Mouse (Mus musculus) induced T-regulatory cell, adult 2 months (primary cell): ENCODE results near the gene St3gal3.

ENCODE experiments used
- DNase-seq: peaks from one replicate; pipeline ENCODE4 v3.0.0-alpha.2; 2012; ENCODE audit warnings: low read depth

The St3gal3 gene

GRCm38 (mm10) chr4:117926545-117927482 is 207.9 kb downstream of the St3gal3 start:
- no peak for DNase-seq

GRCm38 (mm10) chr4:117924916-117925315 is 209.8 kb downstream of the St3gal3 start:
- DNase-seq, result no peak

DNA sequence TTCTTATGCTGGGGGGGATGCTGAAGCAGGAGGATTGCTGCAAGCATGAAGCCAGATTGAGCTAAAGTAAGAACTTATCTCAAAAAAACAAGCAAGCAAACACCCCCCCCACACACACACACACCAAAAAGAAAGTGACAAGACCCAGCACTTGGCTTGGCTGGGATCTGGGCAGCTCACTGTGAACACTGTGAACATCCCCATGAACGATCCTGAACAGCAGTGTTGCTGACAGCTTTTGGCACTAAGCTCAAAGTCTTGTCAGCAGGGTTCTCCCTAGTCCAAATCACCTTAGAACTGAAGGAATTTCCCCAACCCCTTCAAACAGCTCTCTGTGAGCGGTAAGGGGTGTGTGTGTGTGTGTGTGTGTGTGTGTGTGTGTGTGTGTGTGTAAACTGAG is 211.3 kb downstream of the St3gal3 start:
- no peak for DNase-seq

DNA sequence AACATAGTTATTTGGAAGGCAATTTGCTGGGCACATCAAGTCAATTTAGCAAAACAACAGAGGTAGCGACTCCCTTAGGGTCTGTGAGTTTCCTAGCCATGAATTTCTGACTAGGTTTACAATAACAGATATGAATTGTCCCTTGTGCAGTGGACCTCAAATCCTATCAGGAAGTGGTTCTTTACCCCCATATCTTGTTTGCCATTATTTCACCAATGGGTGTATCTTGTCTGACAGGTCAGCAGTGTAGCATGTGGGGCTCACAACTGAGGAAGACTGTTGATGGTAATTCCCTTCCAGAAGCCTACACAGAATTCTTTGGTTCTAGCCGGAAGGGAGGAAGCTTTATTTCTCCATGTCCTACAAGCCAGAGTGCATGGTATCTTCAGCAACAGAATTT is 213.4 kb downstream of the St3gal3 start:
- DNase-seq, result no peak

DNA sequence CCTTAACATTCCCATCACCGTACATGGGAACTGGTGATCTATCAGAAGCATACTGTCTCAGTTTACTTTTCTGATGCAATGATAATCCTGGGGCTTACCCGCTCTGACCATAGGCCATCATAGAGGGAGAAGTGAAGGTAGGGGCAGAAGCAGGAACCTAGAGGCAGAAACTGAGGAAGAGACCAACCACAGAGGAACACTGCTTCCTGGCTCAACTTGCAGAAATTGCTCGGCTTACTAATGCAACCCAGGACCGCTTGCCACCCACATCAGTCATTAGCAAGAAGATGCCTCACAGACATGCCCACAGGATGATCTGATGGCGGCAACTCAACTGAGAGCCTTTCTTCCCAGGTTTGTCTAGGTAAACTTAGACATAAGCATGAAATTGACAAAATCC is 216.0 kb downstream of the St3gal3 start:
- no peak for DNase-seq

GRCm38 (mm10) chr4:117918261-117918660 is 216.5 kb downstream of the St3gal3 start:
- DNase-seq, result no peak

DNA sequence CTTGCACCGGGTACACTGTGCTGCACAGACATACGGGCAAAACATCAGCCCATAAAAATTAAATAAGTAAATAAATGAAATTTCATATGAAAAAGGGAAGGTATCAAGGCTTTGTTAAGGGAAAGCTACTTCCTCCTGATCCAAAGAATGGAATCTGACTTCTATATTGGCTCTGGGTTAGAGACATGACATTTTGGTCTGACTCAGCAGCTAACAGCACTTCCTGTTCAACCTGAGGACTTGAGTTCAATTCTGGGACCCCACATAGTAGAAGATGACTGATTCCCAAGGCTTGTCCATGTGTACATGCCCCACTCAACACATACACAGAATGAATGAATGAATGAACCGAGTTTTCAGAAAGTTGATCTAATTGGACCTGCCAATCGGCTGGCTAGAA is 216.9 kb downstream of the St3gal3 start:
- DNase-seq, result no peak

- no peak for DNase-seq
Measured at GRCm38 (mm10) chr4:117917402-117917801, 217.3 kb downstream of the St3gal3 start.

DNA sequence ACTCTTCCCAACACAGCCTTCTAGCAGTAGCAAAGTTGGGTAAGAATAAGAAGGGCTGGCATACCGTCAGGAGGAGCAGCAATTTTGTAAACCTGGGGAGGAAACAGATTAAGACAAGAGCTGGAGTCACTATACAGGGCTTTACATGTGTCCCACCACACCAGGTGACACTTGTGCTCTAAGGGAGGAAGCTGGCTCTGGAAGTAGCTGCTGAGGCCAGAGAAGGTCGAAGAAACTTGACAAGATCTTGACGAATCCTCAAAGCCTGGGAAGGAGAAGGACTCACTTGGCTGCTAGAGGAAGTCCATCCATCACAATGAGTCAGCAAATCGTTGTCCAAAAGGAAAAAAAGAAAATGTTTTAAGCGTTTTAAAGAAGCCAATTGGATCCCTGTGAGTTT is 218.3 kb downstream of the St3gal3 start:
- DNase-seq, result no peak

GRCm38 (mm10) chr4:117915489-117916105 is 219.1 kb downstream of the St3gal3 start:
- no peak for DNase-seq

DNA sequence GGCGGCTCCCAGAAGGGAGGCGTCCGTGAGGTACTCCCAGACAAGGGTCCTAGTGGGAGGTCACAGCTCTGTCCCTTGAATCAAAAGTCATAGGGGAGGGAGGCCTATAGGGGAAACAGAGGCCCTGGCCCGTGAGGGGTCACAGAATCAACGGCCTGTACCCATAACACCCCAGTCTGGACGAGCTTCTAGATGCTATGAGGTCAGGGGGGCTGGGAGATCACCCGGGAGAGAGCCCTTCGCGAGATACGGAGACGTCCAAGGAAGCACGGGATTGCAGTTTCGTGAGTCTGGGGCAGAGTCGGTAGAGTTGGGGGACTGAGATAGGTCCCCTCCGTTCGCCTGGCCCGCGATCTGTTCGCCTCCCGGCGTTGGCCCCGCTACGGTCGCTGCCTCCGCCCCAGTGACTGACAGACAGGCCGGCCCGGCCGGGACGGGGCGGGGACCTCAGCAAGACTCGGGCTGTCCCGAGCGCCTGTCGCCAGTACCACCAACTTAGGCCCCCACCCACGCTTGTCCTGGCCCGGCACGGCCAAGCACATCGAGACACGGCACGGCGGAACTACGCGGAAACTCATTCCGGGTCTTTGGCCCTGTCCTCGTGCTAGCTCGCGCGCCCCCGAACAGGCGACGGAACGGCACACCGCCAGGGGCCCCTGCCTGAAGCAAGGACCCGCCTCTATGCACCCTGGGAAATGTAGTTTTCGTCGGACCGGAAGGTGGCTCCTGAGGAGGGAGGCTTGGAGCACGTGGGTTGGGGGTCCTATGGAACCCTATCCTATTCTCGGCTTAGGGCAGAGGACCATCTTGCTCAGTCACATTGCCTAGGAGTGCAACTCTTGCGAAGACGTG is 219.9 kb downstream of the St3gal3 start, which contains the start of gene Ipo13:
Gene Ipo13 (minus strand): TSS at position 409 of the 852 bp plus-strand sequence.
- DNase-seq, result peak; percentile 96

GRCm38 (mm10) chr4:117914031-117914430 is 220.7 kb downstream of the St3gal3 start:
- DNase-seq, result no peak

DNA sequence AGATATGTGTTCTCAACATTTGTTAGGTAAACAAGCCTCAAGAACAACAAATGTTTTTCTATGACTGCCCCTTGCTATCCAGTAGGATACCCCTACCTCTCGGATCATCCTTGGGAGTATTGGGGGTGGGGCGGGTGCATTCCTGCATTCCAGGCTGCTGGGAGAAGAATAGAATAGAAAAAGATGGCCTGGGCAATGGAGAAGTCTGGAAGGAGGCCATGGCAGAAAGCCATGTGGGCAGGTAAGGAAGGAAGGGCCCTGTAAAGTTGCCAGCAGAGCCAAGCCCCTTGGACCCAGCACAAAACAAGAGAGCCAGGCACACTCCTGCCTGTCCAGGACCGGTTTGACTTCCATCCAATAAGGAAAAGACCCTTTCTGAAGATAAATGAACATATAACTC is 221.3 kb downstream of the St3gal3 start:
- no peak for DNase-seq

- DNase-seq, result no peak
Measured at GRCm38 (mm10) chr4:117912685-117913273, 221.9 kb downstream of the St3gal3 start.

GRCm38 (mm10) chr4:117912131-117912561 is 222.6 kb downstream of the St3gal3 start:
- no peak for DNase-seq

DNA sequence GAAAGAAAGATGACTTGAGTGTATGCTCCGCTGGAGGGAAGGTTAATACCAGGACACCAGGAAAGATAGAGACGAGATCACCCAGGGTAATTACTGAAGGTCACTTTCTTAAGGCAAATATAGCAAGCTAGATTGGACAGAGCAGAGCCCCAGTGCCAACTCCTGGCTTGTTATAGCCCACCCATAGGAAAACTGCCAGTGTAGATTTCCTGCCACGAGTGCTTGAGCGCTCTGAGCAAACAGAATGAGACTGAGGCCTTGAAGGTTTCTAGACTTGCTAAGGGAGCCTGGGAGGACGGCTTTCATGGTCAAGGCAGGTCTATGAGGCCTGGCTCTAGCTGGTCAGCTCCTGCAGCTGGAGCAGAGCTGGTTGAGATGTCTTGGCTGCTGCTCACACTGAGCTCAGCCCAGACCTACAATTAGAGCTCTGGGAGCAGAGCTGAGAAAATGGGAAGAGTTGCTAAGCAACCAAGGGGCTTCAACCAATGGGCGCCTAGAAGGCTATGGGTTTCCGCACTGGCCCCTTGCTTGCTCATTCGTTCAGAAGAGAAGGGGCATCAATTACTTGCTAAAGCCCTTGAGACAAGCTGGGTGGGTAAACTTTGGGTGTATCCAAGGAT is 225.8 kb downstream of the St3gal3 start:
- no peak for DNase-seq

GRCm38 (mm10) chr4:117906196-117906595 is 228.5 kb downstream of the St3gal3 start:
- DNase-seq, result no peak

- DNase-seq, result no peak
Measured at GRCm38 (mm10) chr4:117904761-117905160, 230.0 kb downstream of the St3gal3 start.

DNA sequence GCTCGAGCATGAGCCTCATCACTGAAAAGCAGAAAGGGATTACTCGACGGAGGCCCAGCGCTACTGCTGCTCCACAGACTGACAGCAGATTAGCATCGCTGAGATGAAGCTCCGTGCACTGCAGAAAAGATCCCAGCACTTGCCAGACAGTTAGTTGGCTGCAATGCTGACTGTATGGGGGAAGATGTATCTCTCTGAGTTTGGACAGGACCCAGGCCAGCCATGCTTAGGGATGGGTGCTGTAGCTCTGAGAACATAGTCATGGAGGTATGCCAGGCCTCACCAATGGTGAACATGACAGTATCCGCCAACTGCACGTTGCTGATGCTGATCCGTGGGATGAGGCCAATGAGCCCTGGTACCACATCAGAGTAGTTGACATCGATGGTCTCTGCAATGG is 230.6 kb downstream of the St3gal3 start:
- no peak for DNase-seq

- no peak for DNase-seq
Measured at GRCm38 (mm10) chr4:117898111-117898510, 236.6 kb downstream of the St3gal3 start.

- DNase-seq, result no peak
Measured at GRCm38 (mm10) chr4:117896031-117896430, 238.7 kb downstream of the St3gal3 start.
